Mouse (Mus musculus): ENCODE results near the gene Fut8.

- TF ChIP-seq GATA1 (IDR thresholded peaks at IDR 0.05; ENCODE audit: borderline replicate concordance, low read length) (no peak), FLI1 (IDR thresholded peaks at IDR 0.05; ENCODE audit: low read length) (no peak)
Observed at GRCm38 (mm10) chr12:77483180-77483855, 245.4 kb downstream of the Fut8 start.
